Mouse (Mus musculus): ENCODE data around the gene Klf16. TPM values are rescaled to one million over a fixed set of nuclear protein-coding genes. Genes with fewer than 3 reads are reported as not detected.

Gene Klf16
- polyA plus RNA-seq, 1 experiment: 4.1 TPM

GRCm38 (mm10) chr10:80548428-80549006 lies 28.6 kb downstream of the Klf16 start:
- Histone ChIP-seq H3K4me3 (ENCODE audit: insufficient read depth, low read depth, low read length) (no peak overlapping the region), H3K27ac (replicated peaks; ENCODE audit: low read depth, low read length) (no peak overlapping the region), H3K4me1 (ENCODE audit: control insufficient read depth, insufficient read depth, insufficient read length, low read length) (no peaks in the 10 kb centered on the region; the same call in 1 of the 2 replicates)

GRCm38 (mm10) chr10:80547539-80547938 lies 29.6 kb downstream of the Klf16 start:
- no peak overlapping the region for H3K4me3 ChIP-seq (ENCODE audit: insufficient read depth, low read depth, low read length)
- no peaks in the 10 kb centered on the region for H3K4me1 ChIP-seq (ENCODE audit: control insufficient read depth, insufficient read depth, insufficient read length, low read length)
- no peak overlapping the region for H3K27ac ChIP-seq (replicated peaks; ENCODE audit: low read depth, low read length)

- no peak overlapping the region for H3K4me3 ChIP-seq (ENCODE audit: insufficient read depth, low read depth, low read length)
- H3K27ac ChIP-seq (replicated peaks; ENCODE audit: low read depth, low read length): no peak overlapping the region
Observed at GRCm38 (mm10) chr10:80546945-80547344, 30.2 kb downstream of the Klf16 start.

GRCm38 (mm10) chr10:80545590-80545989 lies 31.5 kb downstream of the Klf16 start:
- Histone ChIP-seq H3K4me1 (ENCODE audit: control insufficient read depth, insufficient read depth, insufficient read length, low read length) (no peaks in the 10 kb centered on the region), H3K4me3 (ENCODE audit: insufficient read depth, low read depth, low read length) (no peak overlapping the region), H3K27ac (replicated peaks; ENCODE audit: low read depth, low read length) (no peak overlapping the region)

More at GRCm38 (mm10) chr10:80546945-80547344, 30.2 kb downstream of the Klf16 start:
- no peaks in the 10 kb centered on the region for H3K4me1 ChIP-seq (ENCODE audit: control insufficient read depth, insufficient read depth, insufficient read length, low read length)

GRCm38 (mm10) chr10:80543873-80544272 lies 33.2 kb downstream of the Klf16 start:
- Histone ChIP-seq H3K4me1 (ENCODE audit: control insufficient read depth, insufficient read depth, insufficient read length, low read length) (no peaks in the 10 kb centered on the region; the same call in 1 of the 2 replicates), H3K4me3 (ENCODE audit: insufficient read depth, low read depth, low read length) (no peak overlapping the region), H3K27ac (replicated peaks; ENCODE audit: low read depth, low read length) (no peak overlapping the region)

DNA sequence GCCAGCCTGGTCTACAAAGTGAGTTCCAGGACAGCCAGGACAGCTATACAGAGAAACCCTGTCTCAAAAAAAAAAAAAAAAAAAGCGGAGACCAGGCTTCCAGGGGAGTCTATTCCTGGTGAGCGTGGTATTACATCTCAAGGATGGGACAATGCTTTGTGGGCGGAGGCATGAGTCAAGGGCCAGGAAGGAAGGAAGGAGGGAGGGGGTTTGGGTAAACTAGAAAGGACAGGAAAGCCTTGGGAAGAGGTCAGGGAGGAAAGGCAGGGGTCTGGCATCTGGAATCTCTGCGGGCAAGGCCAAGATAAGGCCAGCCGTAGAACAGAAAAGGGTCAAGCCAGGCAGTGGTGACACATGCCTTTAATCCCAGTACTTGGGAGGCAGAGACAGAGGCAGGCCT lies 37.6 kb downstream of the Klf16 start:
- no peak overlapping the region for H3K27ac ChIP-seq (replicated peaks; ENCODE audit: low read depth, low read length)
- H3K4me3 ChIP-seq (ENCODE audit: insufficient read depth, low read depth, low read length): no peak overlapping the region
- H3K4me1 ChIP-seq (ENCODE audit: control insufficient read depth, insufficient read depth, insufficient read length, low read length): peaks cover 5% of the 10 kb centered on the region

DNA sequence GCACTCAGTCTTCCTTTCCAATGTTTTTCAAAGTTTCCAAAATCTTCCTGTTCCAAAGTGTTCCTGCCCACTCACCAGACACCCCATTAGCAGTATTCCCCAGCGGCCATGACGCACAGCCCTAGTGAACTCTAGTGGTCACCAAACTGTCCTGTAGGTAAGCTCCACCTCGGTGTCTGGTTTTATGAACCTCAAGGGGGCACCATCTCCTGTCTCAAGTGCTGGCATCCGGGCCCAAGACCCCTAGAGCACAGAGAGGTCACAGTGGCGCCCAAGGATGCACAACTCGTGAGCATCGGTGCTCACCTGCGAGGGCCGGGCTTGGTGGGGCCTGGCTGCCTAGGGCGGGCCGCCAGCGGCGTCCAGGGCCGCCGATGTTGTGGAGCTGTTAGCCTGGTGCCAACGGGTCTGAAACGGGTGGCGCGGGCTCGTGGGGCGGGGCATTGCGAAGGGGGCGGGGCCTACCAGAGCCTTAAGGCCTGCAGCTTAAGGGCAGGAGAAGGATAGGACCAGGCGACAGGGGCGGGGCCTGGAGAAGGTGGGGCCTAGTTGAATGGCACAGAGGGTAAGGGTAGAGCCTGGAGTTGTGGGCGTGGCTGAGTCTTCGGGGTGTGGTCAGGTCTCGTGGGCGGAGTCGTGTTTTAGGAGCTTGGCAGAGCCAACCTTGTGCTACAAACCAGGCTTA lies 38.3 kb downstream of the Klf16 start, which contains the start of gene Atp8b3:
Gene Atp8b3, minus strand, starts transcription at position 415 of the 685 bp plus-strand sequence.
- no peak within 1 kb of the TSS for H3K27ac ChIP-seq (replicated peaks; ENCODE audit: low read depth, low read length)
- H3K4me1 ChIP-seq (ENCODE audit: control insufficient read depth, insufficient read depth, insufficient read length, low read length): peaks cover 5% of the 10 kb centered on the region
- H3K4me3 ChIP-seq (ENCODE audit: insufficient read depth, low read depth, low read length): no peak within 1 kb of the TSS

GRCm38 (mm10) chr10:80538180-80538579 lies 38.9 kb downstream of the Klf16 start:
- Histone ChIP-seq H3K27ac (replicated peaks; ENCODE audit: low read depth, low read length) (no peak overlapping the region), H3K4me3 (ENCODE audit: insufficient read depth, low read depth, low read length) (no peak overlapping the region), H3K4me1 (ENCODE audit: control insufficient read depth, insufficient read depth, insufficient read length, low read length) (peaks cover 5% of the 10 kb centered on the region)

DNA sequence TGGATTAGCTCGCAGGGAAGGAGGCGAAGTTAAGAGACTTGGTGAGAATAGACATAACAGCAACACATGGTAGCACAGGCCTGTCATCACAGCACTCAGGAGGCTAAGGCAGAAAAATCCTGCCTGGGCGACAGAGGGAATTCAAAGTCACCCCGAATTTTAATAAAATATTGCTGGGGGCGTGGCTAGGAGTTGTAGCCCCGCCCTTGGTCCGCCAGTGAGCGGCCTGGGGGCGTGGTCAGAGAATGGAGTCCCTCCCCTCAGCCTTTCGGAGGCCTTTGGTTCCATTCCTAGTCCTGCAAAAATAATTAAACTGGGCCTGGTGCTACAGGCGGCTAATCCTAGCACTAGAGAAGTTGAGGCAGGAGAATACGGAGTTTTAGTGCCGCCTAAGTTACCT lies 41.4 kb downstream of the Klf16 start:
- Histone ChIP-seq H3K4me1 (ENCODE audit: control insufficient read depth, insufficient read depth, insufficient read length, low read length) (peaks cover 5% of the 10 kb centered on the region), H3K27ac (replicated peaks; ENCODE audit: low read depth, low read length) (no peak overlapping the region), H3K4me3 (ENCODE audit: insufficient read depth, low read depth, low read length) (no peak overlapping the region)

- Histone ChIP-seq H3K27ac (replicated peaks; ENCODE audit: low read depth, low read length) (no peak overlapping the region), H3K4me3 (ENCODE audit: insufficient read depth, low read depth, low read length) (no peak overlapping the region), H3K4me1 (ENCODE audit: control insufficient read depth, insufficient read depth, insufficient read length, low read length) (peaks cover 5% of the 10 kb centered on the region)
Observed at GRCm38 (mm10) chr10:80535071-80535470, 42.0 kb downstream of the Klf16 start.

DNA sequence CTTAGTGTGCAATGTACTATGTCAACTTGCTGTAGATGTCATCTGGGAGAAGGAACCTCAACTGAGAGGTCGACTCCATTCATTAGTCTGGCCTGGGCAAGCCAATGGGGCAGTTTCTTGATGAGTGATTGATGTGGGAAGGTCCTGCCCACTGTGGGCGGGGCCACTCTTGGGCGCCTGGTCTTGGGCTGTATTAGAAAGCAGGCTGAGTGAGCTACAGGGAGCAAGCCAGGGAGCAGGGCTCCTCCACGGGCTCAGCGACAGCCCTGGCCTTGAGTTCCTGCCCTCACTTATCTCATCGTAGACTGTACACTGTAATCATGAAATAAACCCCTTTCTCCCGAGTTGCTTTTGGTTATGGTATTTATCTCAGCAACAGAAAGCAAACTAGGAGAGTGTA lies 43.4 kb downstream of the Klf16 start:
- H3K27ac ChIP-seq (replicated peaks; ENCODE audit: low read depth, low read length): no peak overlapping the region
- H3K4me3 ChIP-seq (ENCODE audit: insufficient read depth, low read depth, low read length): no peak overlapping the region
- peaks cover 4% of the 10 kb centered on the region for H3K4me1 ChIP-seq (ENCODE audit: control insufficient read depth, insufficient read depth, insufficient read length, low read length)

DNA sequence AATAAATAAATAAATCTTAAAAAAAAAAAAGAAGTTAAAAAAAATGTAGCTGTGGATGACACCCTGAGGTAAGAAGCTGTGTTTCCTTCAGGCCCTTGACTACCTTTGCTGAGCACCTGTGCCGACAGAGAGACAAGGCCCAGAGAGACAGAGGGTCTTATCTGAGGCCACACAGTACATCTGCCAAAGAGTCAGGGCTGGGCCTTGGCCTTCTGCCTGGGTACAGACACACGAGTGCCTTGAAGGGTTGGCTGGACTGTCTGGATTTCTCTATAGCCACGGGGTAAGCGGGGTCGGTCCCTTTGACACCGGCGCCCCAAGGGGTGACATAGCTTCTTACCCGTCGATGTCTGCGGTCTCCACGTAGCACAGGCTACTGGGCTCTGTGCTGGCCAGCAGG lies 44.3 kb downstream of the Klf16 start:
- Histone ChIP-seq H3K4me1 (ENCODE audit: control insufficient read depth, insufficient read depth, insufficient read length, low read length) (no peaks in the 10 kb centered on the region), H3K4me3 (ENCODE audit: insufficient read depth, low read depth, low read length) (no peak overlapping the region), H3K27ac (replicated peaks; ENCODE audit: low read depth, low read length) (no peak overlapping the region)

DNA sequence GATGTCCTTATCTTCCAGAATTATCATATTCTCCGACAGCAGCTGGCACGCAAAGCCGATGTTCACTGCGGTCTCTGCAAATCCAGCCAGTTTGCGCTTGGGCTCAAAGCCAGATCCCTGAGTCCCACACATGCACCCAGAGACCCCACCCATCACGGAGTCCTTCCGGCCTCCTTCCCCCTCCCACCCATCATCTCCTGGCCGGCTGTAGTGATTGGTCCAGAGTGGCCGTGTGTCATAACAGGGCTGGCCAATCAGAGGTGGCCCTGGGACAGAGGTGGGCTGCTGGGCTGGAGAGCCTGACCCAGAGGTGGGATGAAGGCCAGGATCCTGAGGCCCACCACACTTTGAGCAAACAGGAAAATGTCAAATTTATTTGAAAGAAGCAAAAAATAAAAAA lies 50.9 kb downstream of the Klf16 start:
- no peak overlapping the region for H3K27ac ChIP-seq (replicated peaks; ENCODE audit: low read depth, low read length)
- no peak overlapping the region for H3K4me3 ChIP-seq (ENCODE audit: insufficient read depth, low read depth, low read length)
- no peaks in the 10 kb centered on the region for H3K4me1 ChIP-seq (ENCODE audit: control insufficient read depth, insufficient read depth, insufficient read length, low read length)

DNA sequence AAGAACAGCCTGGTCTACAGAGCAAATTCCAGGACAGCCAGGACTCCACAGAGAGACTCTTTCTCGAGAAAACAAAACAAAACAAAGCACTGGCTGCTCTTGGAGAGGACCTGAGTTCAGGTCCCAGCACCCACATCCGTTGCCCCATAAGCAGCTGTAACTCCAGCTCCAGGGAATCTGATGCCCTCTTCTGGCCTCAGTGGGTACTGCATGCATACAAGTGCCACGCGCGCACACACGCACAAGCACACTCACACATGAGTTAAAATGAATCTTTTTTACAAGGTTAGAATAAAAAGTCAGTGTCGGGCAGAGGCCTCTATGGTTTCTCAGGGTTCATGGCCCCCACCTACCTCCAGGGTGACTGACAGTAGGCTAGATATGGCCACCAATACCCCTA lies 53.8 kb downstream of the Klf16 start:
- Histone ChIP-seq H3K27ac (replicated peaks; ENCODE audit: low read depth, low read length) (no peak overlapping the region), H3K4me3 (ENCODE audit: insufficient read depth, low read depth, low read length) (no peak overlapping the region), H3K4me1 (ENCODE audit: control insufficient read depth, insufficient read depth, insufficient read length, low read length) (no peaks in the 10 kb centered on the region)

GRCm38 (mm10) chr10:80519287-80519686 lies 57.8 kb downstream of the Klf16 start:
- no peak overlapping the region for H3K27ac ChIP-seq (replicated peaks; ENCODE audit: low read depth, low read length)
- H3K4me1 ChIP-seq (ENCODE audit: control insufficient read depth, insufficient read depth, insufficient read length, low read length): no peaks in the 10 kb centered on the region
- no peak overlapping the region for H3K4me3 ChIP-seq (ENCODE audit: insufficient read depth, low read depth, low read length)
